Mouse (Mus musculus): ENCODE results near the gene Fam129b.

- TF ChIP-seq HCFC1 (IDR thresholded peaks at IDR 0.05; ENCODE audit: borderline replicate concordance, insufficient read depth, low read length) (no peak), CHD2 (IDR thresholded peaks at IDR 0.05; ENCODE audit: low read depth, low read length) (no peak), MAFK (IDR thresholded peaks at IDR 0.05; ENCODE audit: insufficient read depth, low read depth, low read length) (no peak)
These were observed 20.0 kb upstream of the Fam129b start for GRCm38 (mm10) chr2:32855790-32856465.
